Mouse (Mus musculus): ENCODE data around the gene Gm21750.

GRCm38 (mm10) chr14:73687726-73688125 is 26.7 kb downstream of the Gm21750 start:
- TF ChIP-seq CTCF (IDR thresholded peaks at IDR 0.05; ENCODE audit: low read depth) (no peak), EP300 (IDR thresholded peaks at IDR 0.05; ENCODE audit: low read depth) (no peak)
